Mouse (Mus musculus) E14TG2a.4 (cell line): Measurements from ENCODE around the gene Plxdc2.

Experiments
- CTCF ChIP-seq: conservative IDR thresholded peaks from 2 replicates; pipeline ENCODE4 v1.5.1; 2014; ENCODE audit warnings: low read length
- NANOG ChIP-seq: IDR thresholded peaks from 2 replicates; pipeline ENCODE4 v1.6.1; 2014; ENCODE audit warnings: borderline replicate concordance, low read length, mixed read lengths

DNA sequence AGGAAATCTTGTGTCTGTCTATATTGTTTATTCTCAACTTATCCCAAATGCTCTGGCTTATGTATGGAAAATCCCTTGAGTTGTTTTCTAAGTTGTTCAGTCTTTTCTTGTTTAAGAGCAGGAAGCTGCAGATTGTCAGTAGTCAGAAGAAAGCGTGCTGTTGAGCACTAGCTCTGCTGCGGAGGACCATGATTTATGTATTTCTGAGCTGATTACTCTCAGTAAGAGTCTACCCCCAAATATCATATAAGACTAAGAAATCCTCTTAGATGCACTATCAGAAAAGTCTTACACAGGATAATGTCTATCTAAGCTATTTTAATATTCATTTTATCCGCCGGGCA, 95.5 kb downstream of the Plxdc2 start:
- TF ChIP-seq CTCF, result no peak
- TF ChIP-seq NANOG, result no peak
